Mouse (Mus musculus) kidney, adult 2 months (tissue): ENCODE results near the gene Fblim1.

Experiments
- CTCF ChIP-seq: fragments of 200-500 bp; conservative IDR thresholded peaks from 2 replicates; pipeline ENCODE4 v1.5.1; 2011; ENCODE audit warnings: low read depth, mild to moderate bottlenecking, control low read depth, low read length, moderate library complexity, mixed read lengths; ENCODE audit not compliant: insufficient read depth, insufficient read length
- POLR2A ChIP-seq: fragments of 200-500 bp; IDR thresholded peaks from one replicate; pipeline ENCODE4 v1.6.1; 2011; ENCODE audit warnings: low read depth, low read length, control low read depth

- TF ChIP-seq CTCF = no peak
- no peak for TF ChIP-seq POLR2A
Measured at GRCm38 (mm10) chr4:141603921-141604320, 2.0 kb downstream of the Fblim1 start.
